Mouse (Mus musculus) stomach, embryonic 14.5 days (tissue): ENCODE measurements at regions not wholly inside any gene's neighbourhood (a gene's known extent, or its start where the extent isn't known, plus 50 kb on each side); places are given as distances from the start of the nearest gene placed in this dataset.

ENCODE experiments used
- ATAC-seq: fragments of 200-750 bp; cut with Nextera tagmentation; 2 replicates; pipeline ENCODE4 v1.8.0; 2017; ENCODE audit warnings: low read depth, moderate TSS enrichment; ENCODE audit not compliant: insufficient number of reproducible peaks, insufficient read depth, low FRiP score
- H3K27ac ChIP-seq: fragments of 300-500 bp; sonication (generic); 2 replicates; pipeline ENCODE4 v1.5.1; 2014; ENCODE audit warnings: mild to moderate bottlenecking, low read length, moderate library complexity, mixed read lengths
- H3K27me3 ChIP-seq: fragments of 300-500 bp; sonication (generic); 2 replicates; pipeline ENCODE4 v1.6.1; 2014; ENCODE audit warnings: low read length, control low read depth, mixed read lengths; ENCODE audit not compliant: control insufficient read depth, insufficient read depth
- H3K36me3 ChIP-seq: fragments of 300-500 bp; sonication (generic); 2 replicates; pipeline ENCODE4 v1.6.1; 2014; ENCODE audit warnings: mild to moderate bottlenecking, control low read depth, low read length, moderate library complexity, mixed read lengths; ENCODE audit not compliant: control insufficient read depth, insufficient read depth
- H3K4me1 ChIP-seq: fragments of 300-500 bp; sonication (generic); 2 replicates; pipeline ENCODE4 v1.6.1; 2014; ENCODE audit warnings: low read length, control low read depth, mixed read lengths; ENCODE audit not compliant: control insufficient read depth, insufficient read depth
- H3K4me2 ChIP-seq: fragments of 300-500 bp; sonication (generic); replicated peaks from 2 replicates; pipeline ENCODE4 v1.6.1; 2014; ENCODE audit warnings: low read depth, low read length, control low read depth
- H3K4me3 ChIP-seq: fragments of 300-500 bp; sonication (generic); 2 replicates; pipeline ENCODE4 v1.5.1; 2014; ENCODE audit warnings: low read depth, low read length, control low read depth
- H3K9ac ChIP-seq: fragments of 300-500 bp; sonication (generic); replicated peaks from 2 replicates; pipeline ENCODE4 v1.6.1; 2014; ENCODE audit warnings: low read depth, mild to moderate bottlenecking, control low read depth, low read length, moderate library complexity, mixed read lengths
- H3K9me3 ChIP-seq: fragments of 300-500 bp; sonication (generic); 2 replicates; pipeline ENCODE4 v1.6.1; 2016; ENCODE audit warnings: low read depth, low read length, control low read depth; ENCODE audit not compliant: control insufficient read depth
- WGBS: fragments of 180-500 bp; shearing (Covaris S2); extraction: QIAGEN DNeasy Blood & Tissue Kit; methylation state at CpG from one replicate; pipeline ENCODE4 v1.1.7; 2014; 5-methylcytosine and 5-hydroxymethylcytosine counted together

DNA sequence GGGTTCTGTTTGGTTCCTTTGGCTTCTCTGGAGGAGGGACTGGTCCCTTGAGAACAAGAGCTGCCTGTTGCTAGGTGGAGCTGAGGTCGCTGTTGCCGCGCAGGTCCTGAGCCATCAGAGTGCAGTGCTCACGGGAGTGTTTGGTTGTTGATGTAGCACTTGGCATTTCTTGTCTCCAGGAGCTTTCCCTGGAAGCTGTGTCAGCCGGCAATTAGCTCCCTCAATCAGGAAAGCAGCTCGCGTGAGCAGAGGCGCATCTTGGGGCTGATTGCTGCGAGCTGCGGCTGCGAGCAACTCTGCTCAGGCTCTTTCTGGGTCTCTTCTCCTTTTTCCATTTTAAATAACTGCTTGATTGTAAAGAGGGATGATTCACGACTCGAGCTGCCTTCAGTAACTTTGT is 147.6 kb upstream of the Zc3h12a start:
- Histone ChIP-seq H3K36me3 (no peaks in the 10 kb centered on the region), H3K4me2 (no peak overlapping the region), H3K4me1 (no peaks in the 10 kb centered on the region), H3K27ac (no peak overlapping the region), H3K9me3 (no peaks in the 10 kb centered on the region), H3K9ac (no peak overlapping the region), H3K27me3 (no peaks in the 10 kb centered on the region; the same call in 1 of the 2 replicates), H3K4me3 (no peak overlapping the region)
- ATAC-seq, result no peak
- 3% methylated on average over 13 of the region's 13 CpGs for WGBS

DNA sequence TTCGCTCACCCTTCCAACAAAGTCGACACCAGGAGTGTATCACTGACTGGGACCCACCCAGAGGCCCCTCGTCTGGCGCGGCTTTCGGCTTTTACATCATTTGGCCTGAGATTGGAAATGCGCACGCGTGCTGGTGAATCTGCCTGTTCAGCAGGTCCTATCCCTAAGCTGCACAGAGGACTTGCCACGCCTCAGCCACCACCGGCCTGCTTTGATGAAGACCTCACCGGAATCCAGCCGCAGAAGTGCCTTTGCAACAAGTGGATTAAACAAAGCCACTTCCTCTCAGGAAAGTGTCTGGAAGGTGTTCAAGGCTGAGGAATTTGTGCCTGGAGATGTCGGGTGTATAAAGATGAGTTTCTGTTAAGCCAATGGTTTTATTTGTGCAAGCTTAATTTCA is 143.3 kb upstream of the Zc3h12a start:
- H3K4me2 ChIP-seq, result no peak overlapping the region
- H3K4me1 ChIP-seq, result no peaks in the 10 kb centered on the region
- ATAC-seq, result no peak
- no peak overlapping the region for H3K4me3 ChIP-seq
- no peak overlapping the region for H3K27ac ChIP-seq
- H3K9ac ChIP-seq, result no peak overlapping the region
- no peaks in the 10 kb centered on the region for H3K9me3 ChIP-seq
- no peaks in the 10 kb centered on the region; the same call in 1 of the 2 replicates for H3K27me3 ChIP-seq
- WGBS, result 72% methylated on average over 14 of the region's 14 CpGs
- H3K36me3 ChIP-seq, result no peaks in the 10 kb centered on the region

DNA sequence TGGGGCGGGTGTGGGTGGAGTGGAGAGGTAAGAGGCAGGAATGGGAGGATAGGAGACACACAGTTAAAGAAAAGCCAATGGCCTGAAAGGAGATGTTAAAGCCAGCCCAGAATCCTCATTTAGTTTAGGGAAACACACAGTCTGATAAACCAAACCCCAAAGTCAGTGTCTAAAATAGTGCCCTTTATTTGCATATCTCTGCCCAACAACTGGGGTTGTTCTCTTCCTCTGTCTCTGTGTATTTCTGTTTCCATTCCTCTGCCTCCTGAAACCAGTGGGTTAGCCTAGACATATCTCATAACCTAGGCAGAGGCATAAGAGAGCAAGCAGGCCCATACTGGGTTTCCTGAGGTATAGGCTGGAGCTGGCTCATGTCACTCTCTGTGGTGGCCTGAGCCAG is 138.6 kb upstream of the Zc3h12a start:
- Histone ChIP-seq H3K36me3 (no peaks in the 10 kb centered on the region), H3K4me3 (no peak overlapping the region), H3K27ac (no peak overlapping the region), H3K27me3 (no peaks in the 10 kb centered on the region), H3K4me2 (no peak overlapping the region), H3K9me3 (no peaks in the 10 kb centered on the region), H3K4me1 (no peaks in the 10 kb centered on the region), H3K9ac (no peak overlapping the region)
- 70% methylated on average over 1 of the region's 1 CpGs for WGBS
- ATAC-seq, result no peak

DNA sequence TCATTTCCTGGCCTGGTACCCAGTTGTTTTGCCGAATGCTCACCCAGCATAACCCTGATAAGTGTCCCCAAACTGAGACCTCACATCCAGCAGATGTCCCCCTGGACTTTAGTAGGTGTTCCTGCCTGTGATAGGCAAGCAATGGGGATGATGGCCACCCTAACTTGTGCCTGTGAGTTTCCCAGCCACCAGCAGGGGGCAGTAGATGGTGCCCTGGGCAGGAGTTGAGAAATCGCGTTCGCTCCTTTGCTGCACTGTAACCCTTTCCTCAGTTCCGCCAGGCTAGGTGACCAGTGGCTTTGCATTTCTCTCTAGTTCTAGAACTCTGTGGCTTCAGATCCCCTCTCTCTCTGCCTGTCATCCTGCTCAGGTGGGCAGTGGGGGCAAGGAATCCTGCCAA is 137.9 kb upstream of the Zc3h12a start:
- no peak overlapping the region for H3K4me3 ChIP-seq
- H3K27ac ChIP-seq, result no peak overlapping the region
- H3K9ac ChIP-seq, result no peak overlapping the region
- H3K36me3 ChIP-seq, result no peaks in the 10 kb centered on the region
- no peaks in the 10 kb centered on the region for H3K9me3 ChIP-seq
- no peaks in the 10 kb centered on the region for H3K27me3 ChIP-seq
- no peaks in the 10 kb centered on the region for H3K4me1 ChIP-seq
- 10% methylated on average over 5 of the region's 5 CpGs for WGBS
- no peak for ATAC-seq
- H3K4me2 ChIP-seq, result no peak overlapping the region

DNA sequence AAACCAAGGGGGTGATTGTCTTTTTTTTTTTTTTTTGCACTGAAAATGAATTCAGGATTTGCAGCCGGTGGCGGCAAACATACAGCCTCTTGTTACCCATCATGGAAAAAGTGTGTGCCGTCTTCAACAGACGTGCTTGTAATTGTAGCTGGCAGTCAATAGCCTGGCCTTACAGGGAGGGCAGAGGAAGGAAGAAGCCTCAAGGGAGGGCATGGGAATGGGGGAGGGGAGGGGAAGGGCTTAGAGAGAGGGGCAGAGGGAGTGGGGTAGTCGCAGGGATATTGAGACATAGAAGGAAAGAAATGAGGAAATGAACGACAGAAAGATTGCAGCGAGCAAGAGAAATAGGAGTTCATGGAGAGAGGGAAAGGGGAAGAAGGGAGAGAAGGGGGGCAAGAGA is 137.4 kb upstream of the Zc3h12a start:
- no peak overlapping the region for H3K4me3 ChIP-seq
- H3K27ac ChIP-seq, result no peak overlapping the region
- H3K9ac ChIP-seq, result no peak overlapping the region
- no peaks in the 10 kb centered on the region for H3K27me3 ChIP-seq
- no peaks in the 10 kb centered on the region for H3K4me1 ChIP-seq
- WGBS, result 53% methylated on average over 7 of the region's 7 CpGs
- no peak overlapping the region for H3K4me2 ChIP-seq
- H3K36me3 ChIP-seq, result no peaks in the 10 kb centered on the region
- H3K9me3 ChIP-seq, result no peaks in the 10 kb centered on the region
- no peak for ATAC-seq

DNA sequence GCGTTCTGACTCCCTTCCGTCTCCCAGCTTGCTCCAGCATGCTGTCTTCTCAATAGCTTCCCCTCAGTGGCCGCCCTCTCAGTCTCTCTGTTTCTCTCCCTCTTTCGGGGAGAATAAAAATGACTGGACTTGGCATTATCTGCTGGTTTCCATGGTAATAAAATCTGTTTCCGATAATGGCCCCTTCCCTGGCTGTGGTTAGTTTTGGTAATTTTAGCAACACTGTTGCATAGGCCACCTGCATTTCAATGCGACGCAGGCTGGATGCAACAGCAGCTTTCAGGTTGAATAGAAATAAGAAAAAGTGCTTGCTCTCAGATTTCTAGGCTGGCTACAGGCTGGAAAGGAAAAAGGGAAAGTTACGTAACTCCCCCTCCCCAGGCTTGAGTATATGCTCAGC is 133.9 kb upstream of the Zc3h12a start:
- WGBS, result 69% methylated on average over 8 of the region's 8 CpGs
- ATAC-seq, result no peak
- Histone ChIP-seq H3K4me2 (no peak overlapping the region), H3K36me3 (no peaks in the 10 kb centered on the region), H3K27me3 (no peaks in the 10 kb centered on the region), H3K4me1 (no peaks in the 10 kb centered on the region), H3K4me3 (no peak overlapping the region), H3K9ac (no peak overlapping the region), H3K9me3 (no peaks in the 10 kb centered on the region), H3K27ac (no peak overlapping the region)

DNA sequence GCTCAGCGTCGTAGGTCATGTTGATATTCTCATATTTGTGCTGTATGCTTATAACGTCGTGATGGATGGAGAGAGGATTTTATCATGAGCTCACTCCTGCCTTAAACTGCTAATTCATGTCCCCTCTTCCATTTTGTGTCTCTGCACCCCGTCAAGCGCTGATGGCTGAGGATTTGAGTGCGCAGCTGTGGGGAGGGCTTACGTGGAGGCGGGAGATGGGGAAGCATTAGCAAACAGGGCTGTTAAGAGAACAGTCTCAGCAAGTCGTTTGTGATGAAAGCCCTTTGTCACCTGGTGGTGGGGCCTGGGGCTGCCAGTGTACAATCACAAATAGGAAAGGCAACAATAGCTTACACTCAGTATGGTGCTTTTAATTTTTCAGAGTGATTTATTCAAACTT is 131.7 kb upstream of the Zc3h12a start:
- ATAC-seq, result no peak
- Histone ChIP-seq H3K4me2 (no peak overlapping the region), H3K9ac (no peak overlapping the region), H3K27ac (no peak overlapping the region), H3K4me1 (no peaks in the 10 kb centered on the region), H3K36me3 (no peaks in the 10 kb centered on the region), H3K27me3 (no peaks in the 10 kb centered on the region), H3K9me3 (no peaks in the 10 kb centered on the region), H3K4me3 (no peak overlapping the region)
- 39% methylated on average over 10 of the region's 10 CpGs for WGBS

DNA sequence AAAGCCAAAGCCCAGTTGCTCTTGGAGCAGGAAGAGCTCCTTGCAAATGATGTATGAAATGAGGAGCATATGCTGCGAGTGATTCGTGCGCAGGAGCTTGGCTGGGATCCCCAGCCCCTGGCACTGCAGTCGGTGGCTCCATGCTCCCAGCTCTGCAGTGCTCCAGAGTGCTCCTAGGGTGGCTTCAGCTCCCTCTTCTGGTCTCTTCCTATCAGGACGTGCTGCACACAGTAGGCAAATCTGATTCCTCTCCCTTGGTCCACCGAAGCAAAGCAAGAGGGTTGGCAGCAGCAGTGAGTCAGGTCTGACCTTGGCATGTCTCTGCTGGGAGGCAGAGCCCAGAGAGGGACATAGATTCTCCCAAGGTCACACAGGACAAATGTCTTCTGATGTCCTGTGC is 130.3 kb upstream of the Zc3h12a start:
- H3K9me3 ChIP-seq, result no peaks in the 10 kb centered on the region
- H3K27ac ChIP-seq, result no peak overlapping the region
- H3K27me3 ChIP-seq, result no peaks in the 10 kb centered on the region
- no peak overlapping the region for H3K9ac ChIP-seq
- H3K36me3 ChIP-seq, result no peaks in the 10 kb centered on the region
- H3K4me1 ChIP-seq, result no peaks in the 10 kb centered on the region
- no peak for ATAC-seq
- no peak overlapping the region for H3K4me2 ChIP-seq
- no peak overlapping the region for H3K4me3 ChIP-seq
- 71% methylated on average over 6 of the region's 6 CpGs for WGBS

DNA sequence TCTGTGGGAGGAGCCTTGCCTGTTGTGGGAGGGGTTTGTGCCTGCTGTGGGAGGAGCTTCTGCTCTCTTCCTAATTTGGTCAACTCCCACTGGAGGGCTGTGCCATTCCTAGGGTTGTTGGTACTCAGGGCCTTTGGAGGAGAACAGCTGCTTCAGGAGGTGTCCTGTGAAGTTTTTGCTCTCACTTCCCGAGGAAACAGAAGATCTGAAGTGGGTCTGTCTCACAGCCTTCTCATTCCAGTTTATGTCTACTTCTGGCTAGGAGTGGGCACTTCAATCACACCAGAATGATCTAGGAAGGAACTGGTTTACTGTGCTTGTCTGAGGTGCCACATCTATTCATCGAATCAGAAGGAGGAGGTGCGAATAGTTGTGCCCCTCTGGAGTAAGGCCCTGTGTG is 125.5 kb upstream of the Zc3h12a start:
- no peak overlapping the region for H3K9ac ChIP-seq
- H3K27me3 ChIP-seq, result no peaks in the 10 kb centered on the region
- no peak overlapping the region for H3K27ac ChIP-seq
- H3K4me3 ChIP-seq, result no peak overlapping the region
- no peaks in the 10 kb centered on the region for H3K9me3 ChIP-seq
- no peaks in the 10 kb centered on the region for H3K36me3 ChIP-seq
- no peaks in the 10 kb centered on the region for H3K4me1 ChIP-seq
- no peak for ATAC-seq
- H3K4me2 ChIP-seq, result no peak overlapping the region
- 72% methylated on average over 3 of the region's 3 CpGs for WGBS
